In the genomic region with DNA sequence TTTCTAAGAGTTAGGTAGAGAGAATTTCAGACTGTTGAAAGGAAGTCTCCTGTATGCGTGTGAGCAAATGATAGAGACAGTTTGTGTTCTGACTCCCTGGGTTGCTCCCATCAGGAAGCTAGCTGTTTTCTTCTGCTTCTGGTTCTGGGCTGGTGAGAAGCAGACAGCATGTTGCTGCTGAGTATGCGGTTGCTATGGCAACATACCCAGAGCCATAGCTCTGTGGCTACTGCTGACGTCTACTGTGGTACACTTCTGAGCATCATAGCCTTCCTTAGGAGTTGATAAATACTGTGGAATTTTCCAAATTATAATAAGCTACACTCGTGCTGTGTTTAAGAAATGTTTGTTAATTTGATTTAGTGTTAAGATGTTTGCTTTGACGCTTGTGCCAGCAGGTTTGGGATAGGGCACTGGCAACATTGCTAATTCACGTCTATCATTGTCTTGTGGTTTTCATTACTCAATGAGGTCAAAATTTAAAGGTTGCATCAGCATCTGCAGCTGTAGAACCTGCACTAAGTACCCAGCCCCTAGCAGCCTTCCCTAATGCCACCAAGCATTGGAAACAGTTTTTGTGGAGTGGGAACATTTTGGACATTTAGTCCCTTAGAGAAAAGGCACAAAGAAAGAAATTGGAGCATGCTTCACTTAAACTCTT, we compare ENCODE assay signal across 11 mouse cellular contexts.
DNase-seq lines count a peak whose midpoint lies in the region; ATAC-seq lines count a peak whose summit lies in the region.
"Had no signal": no experiment of that assay in that cellular context is flagged by ENCODE, and none has a peak within 500 bp of the region (broad histone marks: within the 10 kb centered on the region; RNA-seq: fewer than 3 reads in every experiment).

No protein-coding gene starts in this region.

- no peak overlapping the region for H3K4me2 ChIP-seq in hindbrain, embryonic 13.5 days
- no peak overlapping the region for H3K4me2 ChIP-seq in midbrain, embryonic 13.5 days (replicated peaks)
- H3K4me2 ChIP-seq in kidney, embryonic 14.5 days (replicated peaks; ENCODE audit: low read depth, low read length) = no peak overlapping the region
- H3K4me2 ChIP-seq: embryonic facial prominence, embryonic 12.5 days; liver, embryonic 13.5 days had no signal

- H3K4me3 ChIP-seq in hindbrain, embryonic 13.5 days = no peak overlapping the region
- no peak overlapping the region for H3K4me3 ChIP-seq in midbrain, embryonic 13.5 days (replicated peaks)
- no peak overlapping the region for H3K4me3 ChIP-seq in kidney, embryonic 14.5 days (ENCODE audit: low read length)
- H3K4me3 ChIP-seq: embryonic facial prominence, embryonic 12.5 days; liver, embryonic 13.5 days had no signal

- H3K36me3 ChIP-seq in hindbrain, embryonic 13.5 days = no peaks in the 10 kb centered on the region
- H3K36me3 ChIP-seq in midbrain, embryonic 13.5 days = no peaks in the 10 kb centered on the region
- H3K36me3 ChIP-seq in kidney, embryonic 14.5 days (ENCODE audit: control insufficient read depth, insufficient read depth, low read length) = no peaks in the 10 kb centered on the region
- H3K36me3 ChIP-seq: embryonic facial prominence, embryonic 12.5 days; liver, embryonic 13.5 days had no signal

- intact Hi-C loops in gastrocnemius, postnatal 14 days (cut with DNase I; ENCODE audit: low total_unique reads) = no loop called here

- ATAC-seq in hindbrain, embryonic 13.5 days (ENCODE audit: low FRiP score) = peak; percentile 91
- peak; percentile 89 for ATAC-seq in midbrain, embryonic 13.5 days
- no peak for ATAC-seq in kidney, embryonic 14.5 days (ENCODE audit: low FRiP score, low TSS enrichment)
- ATAC-seq: Patski had no signal

- no peaks in the 10 kb centered on the region for H3K9me3 ChIP-seq in hindbrain, embryonic 13.5 days
- no peaks in the 10 kb centered on the region for H3K9me3 ChIP-seq in midbrain, embryonic 13.5 days
- no peaks in the 10 kb centered on the region for H3K9me3 ChIP-seq in kidney, embryonic 14.5 days (ENCODE audit: control insufficient read depth, low read length)
- H3K9me3 ChIP-seq: embryonic facial prominence, embryonic 12.5 days; liver, embryonic 13.5 days had no signal

- WGBS in hindbrain, embryonic 13.5 days = 65% methylated on average over 6 of the region's 6 CpGs
- WGBS in midbrain, embryonic 13.5 days = 67% methylated on average over 6 of the region's 6 CpGs
- 73% methylated on average over 6 of the region's 6 CpGs for WGBS in kidney, embryonic 14.5 days

- 0 out of 2 replicates have a peak, but pooled peaks cover 5% of the 10 kb centered on the region for H3K4me1 ChIP-seq in hindbrain, embryonic 13.5 days (replicated peaks)
- peaks cover 10% of the 10 kb centered on the region; the same call in 1 of the 2 replicates for H3K4me1 ChIP-seq in midbrain, embryonic 13.5 days (replicated peaks)
- H3K4me1 ChIP-seq in kidney, embryonic 14.5 days (ENCODE audit: control insufficient read depth, insufficient read depth, low read length) = no peaks in the 10 kb centered on the region
- H3K4me1 ChIP-seq: embryonic facial prominence, embryonic 12.5 days; liver, embryonic 13.5 days had no signal

- DNase-seq in 416B (ENCODE audit: low read depth) = peak; percentile 19
- peak; percentile 54 for DNase-seq in T-cell, adult 2 months (ENCODE audit: low spot score)
- no peak for DNase-seq in ovary, adult 18-20 months (ENCODE audit: low spot score)
- no peak for DNase-seq in gastrocnemius, postnatal 4 days (ENCODE audit: low spot score in 2 of 2)
- no peak for DNase-seq in gastrocnemius, postnatal 14 days
- DNase-seq: liver, embryonic 13.5 days had no signal

- H3K27me3 ChIP-seq in hindbrain, embryonic 13.5 days = no peaks in the 10 kb centered on the region
- H3K27me3 ChIP-seq in midbrain, embryonic 13.5 days = peaks cover 26% of the 10 kb centered on the region; the same call in 1 of the 2 replicates
- no peaks in the 10 kb centered on the region for H3K27me3 ChIP-seq in kidney, embryonic 14.5 days (ENCODE audit: control insufficient read depth, insufficient read depth, low read length)
- H3K27me3 ChIP-seq: liver, embryonic 13.5 days had no signal

- no peak overlapping the region; the same call in 1 of the 2 replicates for H3K27ac ChIP-seq in hindbrain, embryonic 13.5 days
- H3K27ac ChIP-seq in midbrain, embryonic 13.5 days = no peak overlapping the region
- no peak overlapping the region for H3K27ac ChIP-seq in kidney, embryonic 14.5 days (ENCODE audit: low read depth, low read length)
- H3K27ac ChIP-seq: embryonic facial prominence, embryonic 12.5 days; liver, embryonic 13.5 days had no signal

- no peak overlapping the region for H3K9ac ChIP-seq in hindbrain, embryonic 13.5 days
- no peak overlapping the region for H3K9ac ChIP-seq in midbrain, embryonic 13.5 days (replicated peaks)
- H3K9ac ChIP-seq in kidney, embryonic 14.5 days (ENCODE audit: low read depth, low read length) = no peak overlapping the region
- H3K9ac ChIP-seq: embryonic facial prominence, embryonic 12.5 days; liver, embryonic 13.5 days had no signal

Comparison
In these comparisons a context has a peak if more than half of its experiments do, and no peak if none do; other contexts are left out.
1. DNase-seq: peak in 416B (single experiment) and T-cell, adult 2 months (single experiment); none in ovary, adult 18-20 months (single experiment), gastrocnemius, postnatal 4 days (0 of 2) and gastrocnemius, postnatal 14 days (single experiment).